Mouse (Mus musculus): Measurements from ENCODE around the gene Ube2cbp. TPM values are rescaled to one million over a fixed set of nuclear protein-coding genes. Genes with fewer than 3 reads are reported as not detected.

The Ube2cbp gene
- polyA plus RNA-seq, 1 experiment from 2014 or later = 7.6 TPM

- Histone ChIP-seq H3K9me3 (replicated peaks; ENCODE audit: control insufficient read depth, low read length) (no peaks in the 10 kb centered on the region), H3K4me1 (ENCODE audit: control insufficient read depth, insufficient read depth, low read length) (peaks cover 3% of the 10 kb centered on the region; the same call in 1 of the 2 replicates), H3K4me3 (ENCODE audit: low read depth, low read length) (no peak overlapping the region), H3K4me2 (ENCODE audit: low read length) (no peak overlapping the region), H3K36me3 (ENCODE audit: control insufficient read depth, insufficient read depth, low read length) (no peaks in the 10 kb centered on the region), H3K9ac (ENCODE audit: low read length) (no peak overlapping the region), H3K27me3 (replicated peaks; ENCODE audit: control insufficient read depth, insufficient read depth, low read length) (no peaks in the 10 kb centered on the region), H3K27ac (ENCODE audit: low read depth, low read length) (no peak overlapping the region)
- DNase-seq (ENCODE audit: low spot score) (peak; percentile 77), ATAC-seq (peak; percentile 80)
- 33% methylated on average over 9 of the region's 9 CpGs for WGBS
These were observed 104.2 kb downstream of the Ube2cbp start for GRCm38 (mm10) chr9:86360536-86360935.

DNA sequence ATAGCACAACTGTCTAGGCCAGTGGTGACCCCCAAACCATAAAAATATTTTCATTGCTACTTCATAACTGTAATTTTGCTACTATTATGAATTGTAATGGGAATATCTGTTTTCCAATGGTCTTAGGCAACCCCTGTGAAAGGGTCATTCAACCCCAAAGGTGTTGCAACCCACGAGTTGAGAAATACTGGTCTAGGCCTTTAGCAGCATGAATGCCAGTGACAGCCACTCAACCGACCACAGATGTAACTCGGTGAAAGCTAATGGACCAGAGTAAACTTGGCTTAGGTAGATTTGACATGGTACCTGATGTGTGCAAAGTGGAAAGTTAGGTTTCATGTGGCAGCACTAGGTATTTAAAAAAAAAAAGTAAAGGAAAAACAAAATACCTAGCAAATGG, 108.9 kb downstream of the Ube2cbp start:
- Histone ChIP-seq H3K9me3 (replicated peaks; ENCODE audit: control insufficient read depth, low read length) (no peaks in the 10 kb centered on the region), H3K9ac (ENCODE audit: low read length) (no peak overlapping the region), H3K27me3 (replicated peaks; ENCODE audit: control insufficient read depth, insufficient read depth, low read length) (no peaks in the 10 kb centered on the region), H3K4me2 (ENCODE audit: low read length) (no peak overlapping the region), H3K4me1 (ENCODE audit: control insufficient read depth, insufficient read depth, low read length) (peaks cover 3% of the 10 kb centered on the region; the same call in 1 of the 2 replicates), H3K36me3 (ENCODE audit: control insufficient read depth, insufficient read depth, low read length) (no peaks in the 10 kb centered on the region), H3K27ac (ENCODE audit: low read depth, low read length) (no peak overlapping the region), H3K4me3 (ENCODE audit: low read depth, low read length) (no peak overlapping the region)
- ATAC-seq = no peak
- whole genome bisulfite sequencing = 85% methylated on average over 3 of the region's 3 CpGs
- no peak for DNase-seq (ENCODE audit: low spot score)

DNA sequence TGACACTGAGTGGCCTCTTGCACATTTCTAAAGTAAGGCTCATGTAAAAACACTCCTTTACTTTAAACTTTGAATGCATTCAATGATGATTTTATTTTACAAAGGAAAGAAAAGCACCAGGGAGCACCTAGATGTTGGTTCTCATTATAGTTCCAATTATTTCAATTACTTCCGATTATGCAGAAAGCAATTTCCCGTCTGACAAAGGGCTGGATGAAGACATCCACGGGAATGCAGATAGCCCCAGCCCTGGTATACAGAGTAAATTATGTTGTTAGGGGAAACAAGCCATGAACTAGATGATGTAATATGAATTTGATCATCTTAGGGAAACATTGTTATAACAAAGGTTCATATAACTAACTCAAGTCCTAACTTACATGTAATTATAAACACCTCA, 113.3 kb downstream of the Ube2cbp start:
- no peak for DNase-seq (ENCODE audit: low spot score)

GRCm38 (mm10) chr9:86336792-86337191, 128.0 kb downstream of the Ube2cbp start:
- Histone ChIP-seq H3K9me3 (replicated peaks; ENCODE audit: control insufficient read depth, low read length) (no peaks in the 10 kb centered on the region), H3K27ac (ENCODE audit: low read depth, low read length) (no peak overlapping the region), H3K4me2 (ENCODE audit: low read length) (no peak overlapping the region), H3K4me3 (ENCODE audit: low read depth, low read length) (no peak overlapping the region), H3K36me3 (ENCODE audit: control insufficient read depth, insufficient read depth, low read length) (no peaks in the 10 kb centered on the region), H3K27me3 (replicated peaks; ENCODE audit: control insufficient read depth, insufficient read depth, low read length) (no peaks in the 10 kb centered on the region), H3K9ac (ENCODE audit: low read length) (no peak overlapping the region), H3K4me1 (ENCODE audit: control insufficient read depth, insufficient read depth, low read length) (peaks cover 13% of the 10 kb centered on the region; the same call in 1 of the 2 replicates)
- WGBS = 50% methylated on average over 2 of the region's 2 CpGs
- no peak for ATAC-seq
- no peak for DNase-seq (ENCODE audit: low spot score)

More for the DNA sequence above, 113.3 kb downstream of the Ube2cbp start:
- Histone ChIP-seq H3K36me3 (ENCODE audit: control insufficient read depth, insufficient read depth, low read length) (no peaks in the 10 kb centered on the region), H3K27me3 (replicated peaks; ENCODE audit: control insufficient read depth, insufficient read depth, low read length) (no peaks in the 10 kb centered on the region), H3K4me1 (ENCODE audit: control insufficient read depth, insufficient read depth, low read length) (no peaks in the 10 kb centered on the region), H3K9ac (ENCODE audit: low read length) (no peak overlapping the region), H3K4me2 (ENCODE audit: low read length) (no peak overlapping the region), H3K27ac (ENCODE audit: low read depth, low read length) (no peak overlapping the region), H3K9me3 (replicated peaks; ENCODE audit: control insufficient read depth, low read length) (0 out of 2 replicates have a peak, but pooled peaks cover 2% of the 10 kb centered on the region), H3K4me3 (ENCODE audit: low read depth, low read length) (no peak overlapping the region)
- ATAC-seq = no peak
- WGBS = 25% methylated on average over 3 of the region's 3 CpGs

DNA sequence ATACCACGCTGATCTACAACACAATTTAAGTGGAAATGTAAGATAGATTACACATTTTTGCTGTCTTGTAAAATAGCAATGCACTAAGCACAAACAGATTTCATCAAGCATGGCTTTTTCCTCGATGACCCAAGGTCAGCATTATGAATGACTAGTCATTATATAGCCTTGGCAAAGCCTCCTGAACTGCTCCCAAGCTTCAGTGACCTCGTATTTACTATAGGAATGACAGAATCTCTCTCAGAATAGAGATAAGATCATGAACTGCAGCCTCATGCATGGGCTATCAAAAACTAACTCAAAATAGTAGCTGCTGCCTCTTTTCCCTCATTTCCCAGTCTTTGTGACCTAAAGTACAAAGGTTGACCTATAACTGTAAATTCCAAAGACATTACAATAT, 128.4 kb downstream of the Ube2cbp start:
- Histone ChIP-seq H3K36me3 (ENCODE audit: control insufficient read depth, insufficient read depth, low read length) (no peaks in the 10 kb centered on the region), H3K27ac (ENCODE audit: low read depth, low read length) (no peak overlapping the region), H3K4me1 (ENCODE audit: control insufficient read depth, insufficient read depth, low read length) (peaks cover 13% of the 10 kb centered on the region; the same call in 1 of the 2 replicates), H3K9ac (ENCODE audit: low read length) (no peak overlapping the region), H3K4me2 (ENCODE audit: low read length) (no peak overlapping the region), H3K9me3 (replicated peaks; ENCODE audit: control insufficient read depth, low read length) (no peaks in the 10 kb centered on the region), H3K27me3 (replicated peaks; ENCODE audit: control insufficient read depth, insufficient read depth, low read length) (no peaks in the 10 kb centered on the region), H3K4me3 (ENCODE audit: low read depth, low read length) (no peak overlapping the region)
- ATAC-seq (no peak), DNase-seq (ENCODE audit: low spot score) (no peak)
- 68% methylated on average over 3 of the region's 3 CpGs for WGBS

GRCm38 (mm10) chr9:86335588-86335987, 129.2 kb downstream of the Ube2cbp start:
- peak; percentile 63; the same call in 1 of the 2 replicates for ATAC-seq

DNA sequence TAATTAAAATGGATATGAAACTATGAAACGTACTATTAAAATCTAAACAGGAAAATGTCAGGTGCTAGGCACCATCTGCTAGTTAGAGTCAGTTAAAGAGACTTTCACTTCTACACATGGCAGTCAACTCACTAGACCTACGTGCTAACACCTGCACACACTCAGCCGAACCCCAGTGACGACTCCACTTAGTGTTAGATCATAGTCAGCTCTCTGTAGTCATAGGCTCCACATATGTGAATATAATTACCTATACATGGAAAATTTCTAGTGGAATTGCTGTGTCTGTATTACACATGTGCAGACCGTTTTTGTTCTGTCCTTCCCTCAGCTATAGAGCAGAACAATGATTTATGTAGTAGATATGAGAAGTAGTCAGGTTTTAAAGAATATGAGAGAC, 130.4 kb downstream of the Ube2cbp start:
- Histone ChIP-seq H3K27me3 (replicated peaks; ENCODE audit: control insufficient read depth, insufficient read depth, low read length) (no peaks in the 10 kb centered on the region), H3K9ac (ENCODE audit: low read length) (no peak overlapping the region), H3K9me3 (replicated peaks; ENCODE audit: control insufficient read depth, low read length) (no peaks in the 10 kb centered on the region), H3K4me3 (ENCODE audit: low read depth, low read length) (no peak overlapping the region), H3K4me2 (ENCODE audit: low read length) (no peak overlapping the region), H3K36me3 (ENCODE audit: control insufficient read depth, insufficient read depth, low read length) (no peaks in the 10 kb centered on the region), H3K27ac (ENCODE audit: low read depth, low read length) (no peak overlapping the region), H3K4me1 (ENCODE audit: control insufficient read depth, insufficient read depth, low read length) (peaks cover 13% of the 10 kb centered on the region; the same call in 1 of the 2 replicates)
- ATAC-seq (no peak), DNase-seq (ENCODE audit: low spot score) (no peak)
- 95% methylated on average over 5 of the region's 5 CpGs for WGBS

More at GRCm38 (mm10) chr9:86335588-86335987, 129.2 kb downstream of the Ube2cbp start:
- Histone ChIP-seq H3K36me3 (ENCODE audit: control insufficient read depth, insufficient read depth, low read length) (no peaks in the 10 kb centered on the region), H3K27ac (ENCODE audit: low read depth, low read length) (no peak overlapping the region), H3K27me3 (replicated peaks; ENCODE audit: control insufficient read depth, insufficient read depth, low read length) (no peaks in the 10 kb centered on the region), H3K4me1 (ENCODE audit: control insufficient read depth, insufficient read depth, low read length) (peaks cover 13% of the 10 kb centered on the region; the same call in 1 of the 2 replicates), H3K9me3 (replicated peaks; ENCODE audit: control insufficient read depth, low read length) (no peaks in the 10 kb centered on the region), H3K4me2 (ENCODE audit: low read length) (no peak overlapping the region), H3K4me3 (ENCODE audit: low read depth, low read length) (no peak overlapping the region), H3K9ac (ENCODE audit: low read length) (no peak overlapping the region)
- WGBS = 19% methylated on average over 4 of the region's 4 CpGs
- peak; percentile 73 for DNase-seq (ENCODE audit: low spot score)

- no peaks in the 10 kb centered on the region for H3K27me3 ChIP-seq (replicated peaks; ENCODE audit: control insufficient read depth, insufficient read depth, low read length)
- peaks cover 5% of the 10 kb centered on the region; the same call in 1 of the 2 replicates for H3K4me1 ChIP-seq (ENCODE audit: control insufficient read depth, insufficient read depth, low read length)
- no peak overlapping the region for H3K9ac ChIP-seq (ENCODE audit: low read length)
- no peak overlapping the region for H3K4me3 ChIP-seq (ENCODE audit: low read depth, low read length)
- H3K4me2 ChIP-seq (ENCODE audit: low read length) = no peak overlapping the region
- ATAC-seq = peak; percentile 43; the same call in 1 of the 2 replicates
- no peaks in the 10 kb centered on the region for H3K36me3 ChIP-seq (ENCODE audit: control insufficient read depth, insufficient read depth, low read length)
- no peaks in the 10 kb centered on the region for H3K9me3 ChIP-seq (replicated peaks; ENCODE audit: control insufficient read depth, low read length)
- peak; percentile 34 for DNase-seq (ENCODE audit: low spot score)
- no peak overlapping the region for H3K27ac ChIP-seq (ENCODE audit: low read depth, low read length)
- 10% methylated on average over 3 of the region's 3 CpGs for WGBS
These were observed 134.2 kb downstream of the Ube2cbp start for GRCm38 (mm10) chr9:86330591-86330990.

DNA sequence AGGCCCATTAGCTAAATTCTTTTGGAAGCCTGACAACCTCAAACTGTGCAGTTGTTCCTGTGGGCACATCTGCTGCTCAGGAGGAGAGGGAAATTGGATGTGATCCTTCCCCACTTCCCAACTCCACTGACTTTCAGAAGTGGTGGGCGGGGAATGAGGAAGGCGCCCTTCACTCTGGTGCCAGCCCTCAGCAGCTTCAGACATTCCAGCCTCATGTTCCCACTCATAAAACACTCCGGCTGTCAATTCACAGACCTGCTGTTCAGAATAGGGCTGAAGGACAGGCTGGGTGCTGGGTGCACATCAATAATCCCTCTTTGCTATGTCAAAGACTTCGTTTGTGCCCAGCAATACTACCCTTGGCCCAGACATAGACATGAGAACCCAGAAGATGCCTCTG, 136.5 kb downstream of the Ube2cbp start:
- Histone ChIP-seq H3K27ac (ENCODE audit: low read depth, low read length) (no peak overlapping the region), H3K36me3 (ENCODE audit: control insufficient read depth, insufficient read depth, low read length) (no peaks in the 10 kb centered on the region), H3K4me3 (ENCODE audit: low read depth, low read length) (no peak overlapping the region), H3K27me3 (replicated peaks; ENCODE audit: control insufficient read depth, insufficient read depth, low read length) (no peaks in the 10 kb centered on the region), H3K4me1 (ENCODE audit: control insufficient read depth, insufficient read depth, low read length) (no peaks in the 10 kb centered on the region; the same call in 1 of the 2 replicates), H3K9ac (ENCODE audit: low read length) (no peak overlapping the region), H3K4me2 (ENCODE audit: low read length) (no peak overlapping the region), H3K9me3 (replicated peaks; ENCODE audit: control insufficient read depth, low read length) (no peaks in the 10 kb centered on the region)
- DNase-seq (ENCODE audit: low spot score) (no peak), ATAC-seq (no peak)
- WGBS = 75% methylated on average over 4 of the region's 4 CpGs
